Mouse (Mus musculus) kidney, embryonic 16.5 days (tissue): ENCODE results near the gene Btbd35f2. TPM values are rescaled to one million over a fixed set of nuclear protein-coding genes. Genes with fewer than 3 reads are reported as not detected.
"Not testable (repeated sequence)": the region's sequence is repeated elsewhere in the genome, so short reads cannot be mapped to it uniquely, and the experiment has no call there.

Source experiments
- ATAC-seq: fragments of 200-750 bp; cut with Nextera tagmentation; 2 replicates; pipeline ENCODE4 v1.8.0; 2017; ENCODE audit warnings: moderate TSS enrichment; ENCODE audit not compliant: low FRiP score, low TSS enrichment
- H3K27ac ChIP-seq: fragments of 300-500 bp; sonication (generic); 2 replicates; pipeline ENCODE4 v1.5.1; 2014; ENCODE audit warnings: low read length
- H3K27me3 ChIP-seq: fragments of 300-500 bp; sonication (generic); 2 replicates; pipeline ENCODE4 v1.6.1; 2014; ENCODE audit warnings: low read length, control low read depth, mixed read lengths; ENCODE audit not compliant: insufficient read depth
- H3K36me3 ChIP-seq: fragments of 300-500 bp; sonication (generic); 2 replicates; pipeline ENCODE4 v1.6.1; 2014; ENCODE audit warnings: low read length, control low read depth, mixed read lengths; ENCODE audit not compliant: insufficient read depth
- H3K4me1 ChIP-seq: fragments of 300-500 bp; sonication (generic); 2 replicates; pipeline ENCODE4 v1.6.1; 2014; ENCODE audit warnings: low read length, control low read depth, mixed read lengths; ENCODE audit not compliant: insufficient read depth
- H3K4me2 ChIP-seq: fragments of 300-500 bp; sonication (generic); replicated peaks from 2 replicates; pipeline ENCODE4 v1.6.1; 2014; ENCODE audit warnings: low read depth, low read length
- H3K4me3 ChIP-seq: fragments of 300-500 bp; sonication (generic); 2 replicates; pipeline ENCODE4 v1.5.1; 2014; ENCODE audit warnings: mild to moderate bottlenecking, low read length
- H3K9ac ChIP-seq: fragments of 300-500 bp; sonication (generic); replicated peaks from 2 replicates; pipeline ENCODE4 v1.6.1; 2014; ENCODE audit warnings: low read length
- H3K9me3 ChIP-seq: fragments of 300-500 bp; sonication (generic); 2 replicates; pipeline ENCODE4 v1.6.1; 2016; ENCODE audit warnings: low read length, control low read depth
- WGBS: fragments of 180-500 bp; shearing (Covaris S2); extraction: QIAGEN DNeasy Blood & Tissue Kit; methylation state at CpG from one replicate; pipeline ENCODE4 v1.1.7; 2014; 5-methylcytosine and 5-hydroxymethylcytosine counted together
- polyA plus RNA-seq: library from polyadenylated mRNA; unstranded; fragments of >200 nt; fragmentation: Nextera tagmentation; extraction: Ambion mirVana; gene quantifications from 2 replicates; pipeline ENCODE4 v1.2.1, GENCODE M21; 2015

Gene Btbd35f2
- not detected in 2 replicates for polyA plus RNA-seq

- not testable (repeated sequence) for ATAC-seq
- WGBS, result no CpG with 5 or more reads among the region's 3 CpGs
Observed at GRCm38 (mm10) chrX:32278094-32278493, at the start of gene Btbd35f2. Gene Btbd35f2, plus strand, starts transcription at chrX:32278394.

More at GRCm38 (mm10) chrX:32278094-32278493, at the start of gene Btbd35f2:
- not testable (repeated sequence) for H3K27me3 ChIP-seq, H3K36me3 ChIP-seq, H3K9me3 ChIP-seq, H3K9ac ChIP-seq, H3K4me1 ChIP-seq, H3K4me2 ChIP-seq, H3K27ac ChIP-seq, H3K4me3 ChIP-seq

Other genes with a start within 250 kb of the Btbd35f2 start
- gene Btbd35f22, start 230.6 kb upstream of the Btbd35f2 start, polyA plus RNA-seq, result not detected in 2 replicates